Mouse (Mus musculus): ENCODE measurements around the gene Rd3l. TPM values are rescaled to one million over a fixed set of nuclear protein-coding genes. Genes with fewer than 3 reads are reported as not detected.
A peak's percentile ranks its signal among the peaks of the same experiment; 100 is the strongest.

Gene Rd3l
- polyA plus RNA-seq, 1 experiment from 2014 or later = 0.08 TPM

GRCm38 (mm10) chr12:112016346-112016745 is 35.2 kb upstream of the Rd3l start:
- TF ChIP-seq EP300 (optimal IDR thresholded peaks at IDR 0.05) = no peak
- no peak for TF ChIP-seq CTCF (IDR thresholded peaks at IDR 0.05; ENCODE audit: low read depth)
- Histone ChIP-seq H3K27ac (replicated peaks) (no peak overlapping the region), H3K4me2 (replicated peaks; ENCODE audit: low read depth) (no peak overlapping the region), H3K4me1 (replicated peaks; ENCODE audit: control insufficient read depth, insufficient read depth) (no peaks in the 10 kb centered on the region), H3K9me3 (ENCODE audit: control insufficient read depth, low read length) (no peaks in the 10 kb centered on the region), H3K4me3 (ENCODE audit: low read depth, low read length) (no peak overlapping the region), H3K36me3 (ENCODE audit: control insufficient read depth, insufficient read depth, low read length) (no peaks in the 10 kb centered on the region), H3K27me3 (ENCODE audit: control insufficient read depth, insufficient read depth, low read length) (no peaks in the 10 kb centered on the region), H3K9ac (ENCODE audit: low read length) (no peak overlapping the region)
- DNase-seq (ENCODE audit: low spot score) = no peak
- ATAC-seq (ENCODE audit: low FRiP score, low TSS enrichment) = no peak
- WGBS = 71% methylated on average over 4 of the region's 4 CpGs

DNA sequence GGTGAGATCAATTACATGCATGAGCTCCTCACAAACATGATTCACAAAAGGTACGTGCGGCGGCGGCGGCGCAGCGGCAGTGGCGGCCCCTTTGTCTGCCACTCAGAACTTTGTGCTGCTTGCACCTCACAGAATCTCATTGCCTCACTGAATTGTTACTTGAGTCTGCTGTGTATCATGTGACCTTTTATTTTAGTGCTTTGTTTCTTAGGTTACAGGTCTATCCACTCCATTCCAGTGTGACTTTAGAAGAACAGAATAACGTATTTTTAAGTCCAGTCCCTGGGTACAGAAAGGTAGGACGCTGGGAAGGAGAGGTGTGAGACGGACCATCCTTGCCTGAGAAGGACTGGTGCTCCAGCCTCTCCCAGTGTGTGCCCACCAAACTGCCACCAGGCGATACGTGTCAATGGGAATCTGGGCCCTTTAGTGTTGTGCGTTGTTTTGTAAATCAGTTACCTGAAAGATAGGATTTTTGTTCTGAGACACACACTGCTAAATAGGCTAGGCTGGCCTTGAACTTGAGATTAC is 32.2 kb upstream of the Rd3l start:
- no peak overlapping the region for H3K4me2 ChIP-seq (replicated peaks; ENCODE audit: low read depth)
- no peak overlapping the region for H3K9ac ChIP-seq (ENCODE audit: low read length)
- H3K27ac ChIP-seq (replicated peaks) = no peak overlapping the region
- DNase-seq (ENCODE audit: low spot score) (no peak), ATAC-seq (ENCODE audit: low FRiP score, low TSS enrichment) (no peak)
- no peaks in the 10 kb centered on the region for H3K27me3 ChIP-seq (ENCODE audit: control insufficient read depth, insufficient read depth, low read length)
- no peaks in the 10 kb centered on the region for H3K36me3 ChIP-seq (ENCODE audit: control insufficient read depth, insufficient read depth, low read length)
- H3K4me3 ChIP-seq (ENCODE audit: low read depth, low read length) = no peak overlapping the region
- TF ChIP-seq CTCF (IDR thresholded peaks at IDR 0.05; ENCODE audit: low read depth) (no peak), EP300 (optimal IDR thresholded peaks at IDR 0.05) (no peak)
- H3K4me1 ChIP-seq (replicated peaks; ENCODE audit: control insufficient read depth, insufficient read depth) = no peaks in the 10 kb centered on the region
- no peaks in the 10 kb centered on the region for H3K9me3 ChIP-seq (ENCODE audit: control insufficient read depth, low read length)
- WGBS = 35% methylated on average over 14 of the region's 14 CpGs

GRCm38 (mm10) chr12:112012511-112013270 is 31.6 kb upstream of the Rd3l start:
- no peak overlapping the region for H3K4me2 ChIP-seq (replicated peaks; ENCODE audit: low read depth)
- H3K36me3 ChIP-seq (ENCODE audit: control insufficient read depth, insufficient read depth, low read length) = no peaks in the 10 kb centered on the region
- ATAC-seq (ENCODE audit: low FRiP score, low TSS enrichment) (peak; percentile 35; the same call in 1 of the 2 replicates), DNase-seq (ENCODE audit: low spot score) (peak; percentile 28)
- no peaks in the 10 kb centered on the region for H3K27me3 ChIP-seq (ENCODE audit: control insufficient read depth, insufficient read depth, low read length)
- no peaks in the 10 kb centered on the region for H3K4me1 ChIP-seq (replicated peaks; ENCODE audit: control insufficient read depth, insufficient read depth)
- no peak for TF ChIP-seq CTCF (IDR thresholded peaks at IDR 0.05; ENCODE audit: low read depth)
- TF ChIP-seq EP300 (optimal IDR thresholded peaks at IDR 0.05) = no peak
- H3K27ac ChIP-seq (replicated peaks) = no peak overlapping the region
- H3K9me3 ChIP-seq (ENCODE audit: control insufficient read depth, low read length) = no peaks in the 10 kb centered on the region
- 37% methylated on average over 12 of the region's 12 CpGs for WGBS
- H3K9ac ChIP-seq (ENCODE audit: low read length) = no peak overlapping the region
- H3K4me3 ChIP-seq (ENCODE audit: low read depth, low read length) = no peak overlapping the region

DNA sequence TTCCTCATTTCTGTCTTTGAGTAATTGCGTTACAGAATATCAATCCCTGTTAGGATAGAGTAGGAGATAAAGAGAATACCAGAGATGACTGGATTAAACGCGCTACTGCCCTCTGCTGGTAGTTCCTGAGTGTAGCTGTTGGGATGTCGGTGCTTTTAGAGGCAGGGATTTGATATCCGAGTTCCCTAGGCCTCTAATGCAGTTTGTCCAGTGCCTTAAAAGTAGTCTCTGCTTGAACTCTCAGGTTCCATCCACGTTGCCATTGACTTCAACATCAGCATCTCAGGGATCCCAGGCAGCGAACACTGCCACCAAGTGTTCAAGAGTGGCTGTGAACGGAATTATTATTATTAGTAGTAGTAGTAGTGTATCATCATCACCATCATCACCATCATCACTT is 20.1 kb upstream of the Rd3l start:
- no peaks in the 10 kb centered on the region for H3K36me3 ChIP-seq (ENCODE audit: control insufficient read depth, insufficient read depth, low read length)
- DNase-seq (ENCODE audit: low spot score) = peak; percentile 70
- no peaks in the 10 kb centered on the region for H3K9me3 ChIP-seq (ENCODE audit: control insufficient read depth, low read length)
- H3K9ac ChIP-seq (ENCODE audit: low read length) = no peak overlapping the region
- ATAC-seq (ENCODE audit: low FRiP score, low TSS enrichment) = 0 out of 2 replicates have a peak, but pooled peaks have one; percentile 45
- H3K27ac ChIP-seq (replicated peaks) = no peak overlapping the region
- no peak overlapping the region for H3K4me3 ChIP-seq (ENCODE audit: low read depth, low read length)
- no peaks in the 10 kb centered on the region for H3K27me3 ChIP-seq (ENCODE audit: control insufficient read depth, insufficient read depth, low read length)
- no peak overlapping the region for H3K4me2 ChIP-seq (replicated peaks; ENCODE audit: low read depth)
- 18% methylated on average over 8 of the region's 8 CpGs for WGBS
- no peaks in the 10 kb centered on the region for H3K4me1 ChIP-seq (replicated peaks; ENCODE audit: control insufficient read depth, insufficient read depth)
- TF ChIP-seq EP300 (optimal IDR thresholded peaks at IDR 0.05) = no peak
- peak; percentile 82 for TF ChIP-seq CTCF (IDR thresholded peaks at IDR 0.05; ENCODE audit: low read depth)

GRCm38 (mm10) chr12:111999735-112000134 is 18.6 kb upstream of the Rd3l start:
- H3K9me3 ChIP-seq (ENCODE audit: control insufficient read depth, low read length) = no peaks in the 10 kb centered on the region
- TF ChIP-seq CTCF (IDR thresholded peaks at IDR 0.05; ENCODE audit: low read depth) (no peak), EP300 (optimal IDR thresholded peaks at IDR 0.05) (no peak)
- no peak overlapping the region for H3K4me3 ChIP-seq (ENCODE audit: low read depth, low read length)
- DNase-seq (ENCODE audit: low spot score) (no peak), ATAC-seq (ENCODE audit: low FRiP score, low TSS enrichment) (no peak)
- H3K36me3 ChIP-seq (ENCODE audit: control insufficient read depth, insufficient read depth, low read length) = no peaks in the 10 kb centered on the region
- no peaks in the 10 kb centered on the region for H3K4me1 ChIP-seq (replicated peaks; ENCODE audit: control insufficient read depth, insufficient read depth)
- no peaks in the 10 kb centered on the region for H3K27me3 ChIP-seq (ENCODE audit: control insufficient read depth, insufficient read depth, low read length)
- 92% methylated on average over 7 of the region's 7 CpGs for WGBS
- H3K4me2 ChIP-seq (replicated peaks; ENCODE audit: low read depth) = no peak overlapping the region
- H3K9ac ChIP-seq (ENCODE audit: low read length) = no peak overlapping the region
- H3K27ac ChIP-seq (replicated peaks) = no peak overlapping the region

DNA sequence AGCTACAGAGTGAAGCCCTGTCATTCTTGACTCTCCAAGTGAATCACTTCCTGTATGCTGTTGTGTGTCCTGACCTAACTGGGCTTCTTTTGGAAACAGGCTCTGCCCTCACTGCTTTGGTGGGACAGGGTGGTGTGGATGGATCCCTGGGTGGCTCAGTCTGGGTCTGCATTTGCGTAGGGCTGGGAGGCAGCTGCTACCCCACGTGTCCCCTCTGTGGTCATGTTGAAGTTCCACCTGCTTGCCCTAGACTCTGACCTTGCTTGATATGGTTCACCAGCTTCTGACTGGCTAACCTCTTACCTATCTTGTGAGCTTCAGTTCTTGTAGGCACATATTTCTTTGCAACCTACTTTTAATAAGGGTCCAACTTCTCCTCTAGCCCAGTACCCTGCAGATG is 14.0 kb upstream of the Rd3l start:
- Histone ChIP-seq H3K4me3 (ENCODE audit: low read depth, low read length) (no peak overlapping the region), H3K36me3 (ENCODE audit: control insufficient read depth, insufficient read depth, low read length) (no peaks in the 10 kb centered on the region), H3K4me1 (replicated peaks; ENCODE audit: control insufficient read depth, insufficient read depth) (no peaks in the 10 kb centered on the region), H3K9ac (ENCODE audit: low read length) (no peak overlapping the region), H3K4me2 (replicated peaks; ENCODE audit: low read depth) (no peak overlapping the region), H3K9me3 (ENCODE audit: control insufficient read depth, low read length) (no peaks in the 10 kb centered on the region), H3K27me3 (ENCODE audit: control insufficient read depth, insufficient read depth, low read length) (no peaks in the 10 kb centered on the region), H3K27ac (replicated peaks) (no peak overlapping the region)
- DNase-seq (ENCODE audit: low spot score) (no peak), ATAC-seq (ENCODE audit: low FRiP score, low TSS enrichment) (no peak)
- TF ChIP-seq EP300 (optimal IDR thresholded peaks at IDR 0.05) (no peak), CTCF (IDR thresholded peaks at IDR 0.05; ENCODE audit: low read depth) (no peak)
- WGBS = 80% methylated on average over 2 of the region's 2 CpGs
